Mouse (Mus musculus) hindbrain, embryonic 12.5 days (tissue): Measurements from ENCODE around the gene Tmsb15a. TPM values are rescaled to one million over a fixed set of nuclear protein-coding genes. Genes with fewer than 3 reads are reported as not detected.
"Not testable (repeated sequence)": the region's sequence is repeated elsewhere in the genome, so short reads cannot be mapped to it uniquely, and the experiment has no call there.

ENCODE experiments used
- ATAC-seq: fragments of 200-750 bp; cut with Nextera tagmentation; 2 replicates; pipeline ENCODE4 v1.8.0; 2017; ENCODE audit warnings: moderate TSS enrichment; ENCODE audit not compliant: low FRiP score
- H3K27ac ChIP-seq: fragments of 300-500 bp; sonication (generic); 2 replicates; pipeline ENCODE4 v1.5.1; 2016; ENCODE audit warnings: mild to moderate bottlenecking
- H3K27me3 ChIP-seq: fragments of 300-500 bp; sonication (generic); 2 replicates; pipeline ENCODE4 v1.6.1; 2016; ENCODE audit warnings: mild to moderate bottlenecking
- H3K36me3 ChIP-seq: fragments of 300-500 bp; sonication (generic); 2 replicates; pipeline ENCODE4 v1.6.1; 2016; ENCODE audit warnings: mild to moderate bottlenecking
- H3K4me1 ChIP-seq: fragments of 300-500 bp; sonication (generic); 2 replicates; pipeline ENCODE4 v1.6.1; 2016
- H3K4me2 ChIP-seq: fragments of 300-500 bp; sonication (generic); replicated peaks from 2 replicates; pipeline ENCODE4 v1.6.1; 2016; ENCODE audit warnings: mild to moderate bottlenecking
- H3K4me3 ChIP-seq: fragments of 300-500 bp; sonication (generic); 2 replicates; pipeline ENCODE4 v1.5.1; 2016; ENCODE audit warnings: mild to moderate bottlenecking
- H3K9ac ChIP-seq: fragments of 300-500 bp; sonication (generic); 2 replicates; pipeline ENCODE4 v1.6.1; 2016; ENCODE audit warnings: mild to moderate bottlenecking, moderate library complexity
- H3K9me3 ChIP-seq: fragments of 300-500 bp; sonication (generic); replicated peaks from 2 replicates; pipeline ENCODE4 v1.6.1; 2016; ENCODE audit warnings: mild to moderate bottlenecking
- WGBS: fragments of 180-500 bp; shearing (Covaris S2); methylation state at CpG from one replicate; pipeline ENCODE4 v1.1.7; 2016; 5-methylcytosine and 5-hydroxymethylcytosine counted together
- polyA plus RNA-seq: library from polyadenylated mRNA; unstranded; fragments of >200 nt; fragmentation: Nextera tagmentation; extraction: Ambion mirVana; gene quantifications from 2 replicates; pipeline ENCODE4 v1.2.1, GENCODE M21; 2016

Tmsb15a gene
- not detected in 2 replicates for polyA plus RNA-seq

GRCm38 (mm10) chrX:135725161-135725560, at the start of gene Tmsb15a:
Gene Tmsb15a, minus strand, starts transcription at chrX:135725261.
- no peak within 1 kb of the TSS for H3K9ac ChIP-seq
- no peak within 1 kb of the TSS for H3K4me3 ChIP-seq
- no peaks in the 10 kb centered on the region for H3K36me3 ChIP-seq
- no peaks in the 10 kb centered on the region for H3K4me1 ChIP-seq
- H3K27ac ChIP-seq, result no peak within 1 kb of the TSS
- H3K27me3 ChIP-seq, result peaks cover 8% of the 10 kb centered on the region
- 81% methylated on average over 10 of the region's 10 CpGs for WGBS
- no peak within 1 kb of the TSS for H3K4me2 ChIP-seq
- H3K9me3 ChIP-seq, result no peaks in the 10 kb centered on the region
- ATAC-seq, result no peak

GRCm38 (mm10) chrX:135768565-135768964, 43.5 kb upstream of the Tmsb15a start:
- ATAC-seq, result no peak
- WGBS, result 89% methylated on average over 2 of the region's 2 CpGs

GRCm38 (mm10) chrX:135768043-135768548, 43.0 kb upstream of the Tmsb15a start:
- Histone ChIP-seq H3K27me3 (no peaks in the 10 kb centered on the region), H3K27ac (no peak overlapping the region), H3K9me3 (no peaks in the 10 kb centered on the region), H3K36me3 (0 out of 2 replicates have a peak, but pooled peaks cover 3% of the 10 kb centered on the region), H3K9ac (no peak overlapping the region), H3K4me2 (no peak overlapping the region), H3K4me1 (no peaks in the 10 kb centered on the region), H3K4me3 (no peak overlapping the region)
- WGBS, result 81% methylated on average over 2 of the region's 3 CpGs
- ATAC-seq, result no peak

More at GRCm38 (mm10) chrX:135768565-135768964, 43.5 kb upstream of the Tmsb15a start:
- Histone ChIP-seq H3K27me3 (no peaks in the 10 kb centered on the region), H3K36me3 (0 out of 2 replicates have a peak, but pooled peaks cover 3% of the 10 kb centered on the region), H3K4me1 (no peaks in the 10 kb centered on the region), H3K27ac (no peak overlapping the region), H3K4me2 (no peak overlapping the region), H3K9ac (no peak overlapping the region), H3K4me3 (no peak overlapping the region), H3K9me3 (no peaks in the 10 kb centered on the region)

GRCm38 (mm10) chrX:135761707-135762106, 36.6 kb upstream of the Tmsb15a start:
- no peak overlapping the region for H3K27ac ChIP-seq
- no peak for ATAC-seq

GRCm38 (mm10) chrX:135752832-135753231, 27.8 kb upstream of the Tmsb15a start:
- H3K27ac ChIP-seq, result no peak overlapping the region
- no peaks in the 10 kb centered on the region for H3K27me3 ChIP-seq
- H3K9me3 ChIP-seq, result no peaks in the 10 kb centered on the region
- H3K36me3 ChIP-seq, result 0 out of 2 replicates have a peak, but pooled peaks cover 6% of the 10 kb centered on the region
- H3K4me3 ChIP-seq, result no peak overlapping the region
- H3K9ac ChIP-seq, result no peak overlapping the region
- H3K4me1 ChIP-seq, result no peaks in the 10 kb centered on the region
- ATAC-seq, result no peak
- 6% methylated on average over 2 of the region's 2 CpGs for WGBS
- no peak overlapping the region for H3K4me2 ChIP-seq

More at GRCm38 (mm10) chrX:135761707-135762106, 36.6 kb upstream of the Tmsb15a start:
- no peak overlapping the region for H3K4me2 ChIP-seq
- no peak overlapping the region for H3K9ac ChIP-seq
- no peaks in the 10 kb centered on the region for H3K4me1 ChIP-seq
- H3K27me3 ChIP-seq, result no peaks in the 10 kb centered on the region
- peaks cover 3% of the 10 kb centered on the region; the same call in 1 of the 2 replicates for H3K36me3 ChIP-seq
- H3K4me3 ChIP-seq, result no peak overlapping the region
- no peaks in the 10 kb centered on the region for H3K9me3 ChIP-seq

GRCm38 (mm10) chrX:135745376-135745775, 20.3 kb upstream of the Tmsb15a start:
- H3K27me3 ChIP-seq, H3K4me1 ChIP-seq, ATAC-seq, H3K9me3 ChIP-seq, H3K4me3 ChIP-seq, H3K9ac ChIP-seq, H3K4me2 ChIP-seq, H3K36me3 ChIP-seq, H3K27ac ChIP-seq: not testable (repeated sequence)
- 98% methylated on average over 3 of the region's 3 CpGs for WGBS

GRCm38 (mm10) chrX:135743056-135743355, 17.9 kb upstream of the Tmsb15a start:
- Histone ChIP-seq H3K27me3 (no peaks in the 10 kb centered on the region), H3K4me3 (peak overlapping the region; percentile 58), H3K9me3 (no peaks in the 10 kb centered on the region), H3K4me2 (peak overlapping the region; percentile 54), H3K36me3 (no peaks in the 10 kb centered on the region), H3K27ac (peak overlapping the region; percentile 80; the same call in 1 of the 2 replicates), H3K9ac (peak overlapping the region; percentile 65), H3K4me1 (peaks cover 6% of the 10 kb centered on the region; the same call in 1 of the 2 replicates)
- WGBS, result 22% methylated on average over 7 of the region's 7 CpGs
- no peak; the same call in 1 of the 2 replicates for ATAC-seq

- Histone ChIP-seq H3K4me3 (peak within 1 kb of the TSS; percentile 58), H3K4me1 (peaks cover 6% of the 10 kb centered on the region; the same call in 1 of the 2 replicates), H3K4me2 (peak within 1 kb of the TSS; percentile 54), H3K9me3 (no peaks in the 10 kb centered on the region), H3K36me3 (no peaks in the 10 kb centered on the region), H3K9ac (peak within 1 kb of the TSS; percentile 65), H3K27ac (peak within 1 kb of the TSS; percentile 80), H3K27me3 (no peaks in the 10 kb centered on the region)
- peak; percentile 98 for ATAC-seq
- WGBS, result 21% methylated on average over 48 of the region's 48 CpGs
Measured at GRCm38 (mm10) chrX:135742304-135743055, 17.4 kb upstream of the Tmsb15a start, which contains the start of the genes Armcx5 and Gprasp1. Gene Armcx5, plus strand, starts transcription at chrX:135742733. Gene Gprasp1, plus strand, starts transcription at chrX:135742733.

GRCm38 (mm10) chrX:135738730-135739520, 13.9 kb upstream of the Tmsb15a start:
- H3K9ac ChIP-seq, result no peak overlapping the region
- H3K4me3 ChIP-seq, result no peak overlapping the region
- 92% methylated on average over 2 of the region's 2 CpGs for WGBS
- H3K4me2 ChIP-seq, result no peak overlapping the region
- H3K27me3 ChIP-seq, result no peaks in the 10 kb centered on the region
- no peaks in the 10 kb centered on the region for H3K36me3 ChIP-seq
- no peak overlapping the region for H3K27ac ChIP-seq
- H3K9me3 ChIP-seq, result no peaks in the 10 kb centered on the region
- H3K4me1 ChIP-seq, result peaks cover 6% of the 10 kb centered on the region; the same call in 1 of the 2 replicates
- ATAC-seq, result no peak

- 81% methylated on average over 2 of the region's 2 CpGs for WGBS
- Histone ChIP-seq H3K4me1 (no peaks in the 10 kb centered on the region), H3K27ac (no peak overlapping the region), H3K36me3 (no peaks in the 10 kb centered on the region), H3K27me3 (no peaks in the 10 kb centered on the region; the same call in 1 of the 2 replicates), H3K4me3 (no peak overlapping the region), H3K9me3 (no peaks in the 10 kb centered on the region), H3K9ac (no peak overlapping the region), H3K4me2 (no peak overlapping the region)
- no peak for ATAC-seq
Measured at GRCm38 (mm10) chrX:135712845-135713244, 12.2 kb downstream of the Tmsb15a start.

GRCm38 (mm10) chrX:135704349-135704748, 20.7 kb downstream of the Tmsb15a start:
- Histone ChIP-seq H3K4me1 (no peaks in the 10 kb centered on the region), H3K36me3 (no peaks in the 10 kb centered on the region), H3K27me3 (0 out of 2 replicates have a peak, but pooled peaks cover 2% of the 10 kb centered on the region), H3K9ac (no peak overlapping the region), H3K4me3 (no peak overlapping the region), H3K9me3 (no peaks in the 10 kb centered on the region), H3K27ac (no peak overlapping the region), H3K4me2 (no peak overlapping the region)
- 48% methylated on average over 2 of the region's 2 CpGs for WGBS
- no peak for ATAC-seq

- Histone ChIP-seq H3K9ac (no peak overlapping the region), H3K4me2 (no peak overlapping the region), H3K27ac (no peak overlapping the region), H3K27me3 (0 out of 2 replicates have a peak, but pooled peaks cover 2% of the 10 kb centered on the region), H3K9me3 (no peaks in the 10 kb centered on the region), H3K4me3 (no peak overlapping the region), H3K4me1 (no peaks in the 10 kb centered on the region), H3K36me3 (no peaks in the 10 kb centered on the region)
- WGBS, result 90% methylated on average over 1 of the region's 1 CpGs
- no peak for ATAC-seq
Measured at GRCm38 (mm10) chrX:135703111-135703510, 21.9 kb downstream of the Tmsb15a start.
